Mouse (Mus musculus) heart, postnatal 0 days (tissue): Measurements from ENCODE around the gene Grik1. TPM values are rescaled to one million over a fixed set of nuclear protein-coding genes. Genes with fewer than 3 reads are reported as not detected.
A peak's percentile ranks its signal among the peaks of the same experiment; 100 is the strongest.

Experiments
- ATAC-seq: fragments of 200-750 bp; cut with Nextera tagmentation; 2 replicates; pipeline ENCODE4 v1.8.0; 2017; ENCODE audit warnings: low read depth, moderate number of reproducible peaks, moderate library complexity; ENCODE audit not compliant: insufficient read depth
- DNase-seq: peaks from one replicate; pipeline ENCODE4 v3.0.0-alpha.2; 2016; ENCODE audit warnings: low spot score
- H3K27ac ChIP-seq: fragments of 300-500 bp; sonication (generic); 2 replicates; pipeline ENCODE4 v1.5.1; 2014; ENCODE audit warnings: low read depth, mild to moderate bottlenecking
- H3K27me3 ChIP-seq: fragments of 300-500 bp; sonication (generic); 2 replicates; pipeline ENCODE4 v1.6.1; 2014; ENCODE audit warnings: low read length, mixed read lengths; ENCODE audit not compliant: control insufficient read depth, insufficient read depth
- H3K36me3 ChIP-seq: fragments of 300-500 bp; sonication (generic); replicated peaks from 2 replicates; pipeline ENCODE4 v1.6.1; 2014; ENCODE audit warnings: low read length, mixed read lengths; ENCODE audit not compliant: control insufficient read depth, insufficient read depth
- H3K4me1 ChIP-seq: fragments of 300-500 bp; sonication (generic); 2 replicates; pipeline ENCODE4 v1.6.1; 2014; ENCODE audit warnings: antibody characterized with exemption; ENCODE audit not compliant: control insufficient read depth, insufficient read depth
- H3K4me2 ChIP-seq: fragments of 300-500 bp; sonication (generic); 2 replicates; pipeline ENCODE4 v1.6.1; 2014; ENCODE audit warnings: low read depth, mild to moderate bottlenecking, low read length, moderate library complexity
- H3K4me3 ChIP-seq: fragments of 300-500 bp; sonication (generic); 2 replicates; pipeline ENCODE4 v1.5.1; 2014; ENCODE audit warnings: low read depth, low read length
- H3K9ac ChIP-seq: fragments of 300-500 bp; sonication (generic); replicated peaks from 2 replicates; pipeline ENCODE4 v1.6.1; 2014; ENCODE audit warnings: low read depth, low read length, mixed read lengths
- H3K9me3 ChIP-seq: fragments of 300-500 bp; sonication (generic); replicated peaks from 2 replicates; pipeline ENCODE4 v1.6.1; 2016; ENCODE audit warnings: low read length; ENCODE audit not compliant: control insufficient read depth
- CTCF ChIP-seq: IDR thresholded peaks from 2 replicates; pipeline ENCODE4 v1.5.1; 2016; ENCODE audit warnings: antibody characterized with exemption, control low read depth, low read depth
- EP300 ChIP-seq: IDR thresholded peaks from 2 replicates; pipeline ENCODE4 v1.6.1; 2016; ENCODE audit warnings: antibody characterized with exemption, low read depth
- WGBS: fragments of 180-500 bp; shearing (Covaris S2); extraction: QIAGEN DNeasy Blood & Tissue Kit; methylation state at CpG from one replicate; pipeline ENCODE4 v1.1.7; 2014; 5-methylcytosine and 5-hydroxymethylcytosine counted together
- polyA plus RNA-seq: library from polyadenylated mRNA; unstranded; fragments of >200 nt; fragmentation: Nextera tagmentation; extraction: Ambion mirVana; gene quantifications from 2 replicates; pipeline ENCODE4 v1.2.1, GENCODE M21; 2015
- total RNA-seq: library from RNA; depleted of rRNA; stranded (reverse); fragments of >200 nt; gene quantifications from 2 replicates; pipeline ENCODE4 v1.2.3, GENCODE M21; 2014; ENCODE audit warnings: low replicate concordance; rRNA removed

The Grik1 gene
- total RNA-seq (0.27 TPM in 1 of 2 replicates, not detected in the other), polyA plus RNA-seq (0.10 and 0.12 TPM in 2 replicates)

DNA sequence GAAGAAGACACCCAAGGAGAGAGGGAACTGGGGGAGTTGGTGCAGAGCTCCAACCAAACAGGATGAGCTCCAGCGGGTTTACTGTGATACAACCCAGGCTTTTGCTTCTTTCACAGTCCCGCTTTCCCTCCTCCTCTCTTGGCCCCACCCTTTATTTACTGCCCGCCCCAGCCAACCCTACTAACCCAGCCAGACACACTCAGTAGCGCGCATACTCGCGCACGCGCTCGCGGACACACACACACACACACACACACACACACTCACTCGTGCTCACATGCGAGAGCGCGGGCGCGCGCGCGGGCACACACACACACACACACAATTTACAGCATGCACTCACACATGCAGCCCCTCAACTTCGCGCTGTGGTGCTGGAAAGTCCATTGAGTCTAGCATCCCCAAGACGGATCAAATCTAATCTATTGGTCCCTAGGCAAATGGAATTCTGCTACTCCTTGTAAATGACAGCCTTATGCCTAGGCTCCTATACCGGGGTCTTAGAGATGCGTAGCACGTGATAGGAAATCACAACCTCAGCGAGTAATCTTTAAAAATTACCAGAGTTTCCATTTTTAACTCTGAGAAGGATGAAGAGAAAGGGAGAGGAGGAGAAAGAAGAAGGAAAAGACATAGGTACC is at the start of gene Grik1:
Gene Grik1, minus strand, starts transcription at position 134 of the 641 bp plus-strand sequence.
- Histone ChIP-seq H3K27ac (no peak within 1 kb of the TSS), H3K4me1 (0 out of 2 replicates have a peak, but pooled peaks cover 3% of the 10 kb centered on the region), H3K4me2 (peak within 1 kb of the TSS; percentile 64), H3K36me3 (no peaks in the 10 kb centered on the region), H3K4me3 (peak within 1 kb of the TSS; percentile 37), H3K9ac (no peak within 1 kb of the TSS), H3K9me3 (no peaks in the 10 kb centered on the region), H3K27me3 (peaks cover 28% of the 10 kb centered on the region)
- ATAC-seq: no peak
- WGBS: under 1% methylated on average over 27 of the region's 27 CpGs
- no peak for TF ChIP-seq CTCF
- TF ChIP-seq EP300: no peak
- no peak for DNase-seq

DNA sequence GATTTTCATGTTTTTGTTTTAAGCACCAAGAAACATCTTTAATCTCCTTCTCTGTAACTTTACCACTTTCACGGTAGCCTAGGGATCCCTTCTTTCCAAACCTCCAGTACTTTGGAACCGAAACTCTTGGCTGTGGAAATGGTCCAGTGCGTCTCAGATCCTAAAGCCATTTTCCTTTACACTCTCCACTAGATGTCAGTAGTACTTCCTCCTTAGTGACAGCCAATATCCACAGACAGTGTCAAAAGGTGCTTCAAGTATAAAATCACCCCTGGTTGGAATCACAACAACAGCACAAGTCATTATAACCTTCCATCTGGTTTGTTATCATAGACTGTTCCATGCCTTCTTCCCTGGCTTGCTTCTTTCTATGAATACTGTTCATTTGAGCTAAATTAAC is 4.1 kb upstream of the Grik1 start:
- no peak for ATAC-seq
- Histone ChIP-seq H3K9me3 (no peaks in the 10 kb centered on the region), H3K36me3 (no peaks in the 10 kb centered on the region), H3K27me3 (peaks cover 20% of the 10 kb centered on the region), H3K4me2 (no peak overlapping the region), H3K4me3 (no peak overlapping the region), H3K4me1 (0 out of 2 replicates have a peak, but pooled peaks cover 3% of the 10 kb centered on the region), H3K27ac (no peak overlapping the region), H3K9ac (no peak overlapping the region)
- peak; percentile 13 for DNase-seq
- TF ChIP-seq CTCF: peak; percentile 33; the same call in 1 of the 2 replicates
- TF ChIP-seq EP300: no peak
- WGBS: 43% methylated on average over 3 of the region's 3 CpGs

DNA sequence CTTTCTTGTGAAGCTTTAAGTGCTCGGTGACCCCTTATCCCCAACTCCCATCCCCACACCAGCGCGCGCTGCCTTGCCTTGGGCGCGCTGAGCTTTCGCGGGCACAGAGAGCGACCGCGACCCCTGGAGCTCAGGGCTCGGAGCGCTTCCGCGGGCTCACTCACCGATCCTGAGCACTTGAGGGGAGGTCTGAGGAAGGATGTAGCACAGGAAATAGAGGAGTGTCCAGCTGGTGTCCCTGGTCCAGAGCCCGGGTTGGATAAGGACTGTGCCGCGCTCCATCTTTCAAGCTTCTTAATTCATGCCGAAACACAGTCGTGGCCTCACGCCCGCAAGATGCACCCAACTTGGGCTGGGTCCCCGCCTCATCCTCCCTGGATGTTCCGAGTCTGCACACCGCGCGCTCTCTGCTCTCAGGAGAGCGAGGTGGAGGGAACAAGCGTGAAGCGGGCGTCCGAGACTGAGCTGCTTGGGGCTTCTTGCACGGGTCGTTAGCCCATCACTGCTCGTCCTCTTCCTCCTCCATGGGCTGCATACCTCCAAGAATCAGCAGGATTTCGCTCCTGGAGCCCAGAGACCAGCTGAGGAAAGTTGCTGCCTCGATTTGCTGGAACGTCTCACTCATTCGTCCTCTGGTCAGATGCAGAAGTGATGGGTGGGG is 514 bp downstream of the Grik1 start:
- no peak overlapping the region for H3K9ac ChIP-seq
- TF ChIP-seq EP300 (no peak), CTCF (no peak)
- H3K4me1 ChIP-seq: 0 out of 2 replicates have a peak, but pooled peaks cover 3% of the 10 kb centered on the region
- H3K4me2 ChIP-seq: peak overlapping the region; percentile 64
- H3K9me3 ChIP-seq: no peaks in the 10 kb centered on the region
- WGBS: under 1% methylated on average over 40 of the region's 40 CpGs
- H3K36me3 ChIP-seq: no peaks in the 10 kb centered on the region
- H3K27ac ChIP-seq: no peak overlapping the region
- H3K27me3 ChIP-seq: peaks cover 28% of the 10 kb centered on the region
- ATAC-seq (no peak), DNase-seq (no peak)
- H3K4me3 ChIP-seq: peak overlapping the region; percentile 37

DNA sequence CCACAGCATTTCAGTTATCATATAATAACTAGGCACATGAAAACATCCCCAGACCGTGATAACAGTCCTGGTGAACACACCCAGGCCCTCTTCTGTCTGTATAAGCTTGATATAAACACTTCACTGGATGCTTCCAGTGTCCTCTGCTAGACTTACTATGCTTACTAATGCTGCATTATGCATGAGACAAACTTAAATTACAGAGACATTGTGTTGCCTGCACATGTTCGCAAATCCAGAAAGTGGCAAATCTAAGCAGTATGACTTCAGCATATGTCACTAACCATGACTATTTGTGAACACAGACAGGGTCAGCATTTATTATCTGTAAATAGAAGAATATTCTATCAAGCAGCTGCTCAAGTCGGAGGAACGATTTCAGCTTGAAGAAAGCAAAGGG is 31.7 kb downstream of the Grik1 start:
- Histone ChIP-seq H3K4me2 (no peak overlapping the region), H3K9me3 (no peaks in the 10 kb centered on the region)

DNA sequence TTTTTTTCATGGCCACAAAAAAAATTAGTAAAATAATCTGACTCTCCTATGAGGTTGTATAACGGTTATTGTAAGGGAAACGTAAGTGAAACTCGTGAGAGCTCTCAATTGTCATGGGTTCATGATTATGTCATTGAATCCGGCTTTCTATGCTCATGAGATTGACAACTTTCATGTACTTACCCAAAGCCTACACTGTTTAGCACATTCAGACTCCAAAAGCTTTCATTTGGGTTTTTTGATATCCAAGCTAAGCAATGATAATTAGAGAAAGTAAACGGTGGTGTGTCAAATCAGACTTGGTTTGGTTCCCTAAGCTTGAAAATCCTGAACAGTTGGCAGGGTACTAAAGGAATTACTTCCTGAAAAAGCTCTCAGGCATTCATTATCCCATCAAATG is 33.0 kb downstream of the Grik1 start:
- no peak overlapping the region for H3K4me2 ChIP-seq
- H3K9ac ChIP-seq: no peak overlapping the region
- DNase-seq: no peak
- no peak for ATAC-seq
- TF ChIP-seq EP300 (no peak), CTCF (no peak)
- H3K9me3 ChIP-seq: no peaks in the 10 kb centered on the region
- H3K27ac ChIP-seq: no peak overlapping the region
- no peak overlapping the region for H3K4me3 ChIP-seq
- H3K36me3 ChIP-seq: no peaks in the 10 kb centered on the region
- H3K4me1 ChIP-seq: no peaks in the 10 kb centered on the region
- WGBS: 78% methylated on average over 5 of the region's 5 CpGs
- no peaks in the 10 kb centered on the region for H3K27me3 ChIP-seq

More for the DNA sequence above, 31.7 kb downstream of the Grik1 start:
- DNase-seq: no peak
- ATAC-seq: no peak
- Histone ChIP-seq H3K27ac (no peak overlapping the region), H3K4me3 (no peak overlapping the region), H3K36me3 (no peaks in the 10 kb centered on the region), H3K4me1 (no peaks in the 10 kb centered on the region), H3K27me3 (no peaks in the 10 kb centered on the region), H3K9ac (no peak overlapping the region)
- 72% methylated on average over 4 of the region's 4 CpGs for WGBS
- no peak for TF ChIP-seq CTCF
- TF ChIP-seq EP300: no peak
